Mouse (Mus musculus) liver, embryonic 18 days (tissue): ENCODE data around the gene 4930430A15Rik. TPM values are rescaled to one million over a fixed set of nuclear protein-coding genes. Genes with fewer than 3 reads are reported as not detected.

Source experiments
- polyA plus RNA-seq: library from polyadenylated mRNA; depleted of rRNA; stranded (reverse); fragments of >200 nt; gene quantifications from 2 replicates; pipeline ENCODE4 v1.2.3, GENCODE M21; 2012; rRNA removed

Gene 4930430A15Rik
- polyA plus RNA-seq: not detected in 2 replicates

GRCm38 (mm10) chr2:111229502-111229901 is at the start of gene 4930430A15Rik:
TSS of gene 4930430A15Rik (minus strand) at chr2:111229602.

GRCm38 (mm10) chr2:111274006-111274405 is 44.6 kb upstream of the 4930430A15Rik start, which contains the start of gene Olfr1277:
TSS of gene Olfr1277 (minus strand) at chr2:111274106.

GRCm38 (mm10) chr2:111254216-111254615 is 24.8 kb upstream of the 4930430A15Rik start, which contains the start of gene Olfr1276:
TSS of gene Olfr1276 (plus strand) at chr2:111254516.

GRCm38 (mm10) chr2:111235186-111235585 is 5.8 kb upstream of the 4930430A15Rik start, which contains the start of gene Olfr1275:
TSS of gene Olfr1275 (minus strand) at chr2:111235286.

GRCm38 (mm10) chr2:111152836-111153235 is 76.6 kb downstream of the 4930430A15Rik start, which contains the start of gene Gm15130:
TSS of gene Gm15130 (minus strand) at chr2:111152936.

Other genes starting within 250 kb of the 4930430A15Rik start
- not detected in 2 replicates for gene Gm13941, start 123.6 kb downstream of the 4930430A15Rik start, polyA plus RNA-seq
- gene Gm15130, start 76.7 kb downstream of the 4930430A15Rik start, polyA plus RNA-seq: not detected in 2 replicates
- gene Olfr1275, start 5.7 kb upstream of the 4930430A15Rik start, polyA plus RNA-seq: not detected in 2 replicates
- gene Olfr1276, start 24.9 kb upstream of the 4930430A15Rik start, polyA plus RNA-seq: not detected in 2 replicates
- not detected in 2 replicates for gene Olfr1277, start 44.5 kb upstream of the 4930430A15Rik start, polyA plus RNA-seq
- gene Olfr1278, start 60.5 kb upstream of the 4930430A15Rik start, polyA plus RNA-seq: not detected in 2 replicates
- gene Olfr1279, start 71.0 kb upstream of the 4930430A15Rik start, polyA plus RNA-seq: not detected in 2 replicates
- not detected in 2 replicates for gene Olfr1280, start 84.4 kb upstream of the 4930430A15Rik start, polyA plus RNA-seq
- gene Olfr1281, start 96.9 kb upstream of the 4930430A15Rik start, polyA plus RNA-seq: not detected in 2 replicates
- gene Olfr1282, start 106.5 kb upstream of the 4930430A15Rik start, polyA plus RNA-seq: not detected in 2 replicates
- gene Olfr1283, start 137.2 kb upstream of the 4930430A15Rik start, polyA plus RNA-seq: not detected in 2 replicates
- not detected in 2 replicates for gene Olfr1284, start 145.9 kb upstream of the 4930430A15Rik start, polyA plus RNA-seq
- not detected in 2 replicates for gene Olfr1286, start 193.5 kb upstream of the 4930430A15Rik start, polyA plus RNA-seq
- gene Olfr1287, start 219.5 kb upstream of the 4930430A15Rik start, polyA plus RNA-seq: not detected in 2 replicates
- gene Olfr1288, start 244.5 kb upstream of the 4930430A15Rik start, polyA plus RNA-seq: not detected in 2 replicates